Mouse (Mus musculus) frontal cortex, postnatal 10 days (tissue): ENCODE results near the gene Kctd11.

Experiments
- DNase-seq, 2 experiments: peaks; one replicate each; pipeline ENCODE4 v3.0.0; 2022; ENCODE audit warnings: low spot score in 2 of 2, mixed read lengths in 1 of 2

The Kctd11 gene

GRCm38 (mm10) chr11:69849128-69849527 is 32.1 kb downstream of the Kctd11 start:
- no peak for DNase-seq

GRCm38 (mm10) chr11:69848021-69848420 is 33.2 kb downstream of the Kctd11 start:
- DNase-seq, result no peak

- no peak for DNase-seq
These were observed 34.2 kb downstream of the Kctd11 start for GRCm38 (mm10) chr11:69846738-69847688.

GRCm38 (mm10) chr11:69846198-69846680 is 35.0 kb downstream of the Kctd11 start, which contains the start of gene Plscr3:
Gene Plscr3, plus strand, starts transcription at chr11:69846376.
- DNase-seq, result peak; percentile 83 to 87

GRCm38 (mm10) chr11:69838714-69839104 is 42.5 kb downstream of the Kctd11 start:
- DNase-seq, result no peak

- DNase-seq, result peak; percentile 96 to 97
These were observed 43.1 kb downstream of the Kctd11 start, which contains the start of gene Tmem256 for GRCm38 (mm10) chr11:69837952-69838713. Gene Tmem256, plus strand, starts transcription at chr11:69838514.

- no peak for DNase-seq
These were observed 43.6 kb downstream of the Kctd11 start, which contains the start of gene Nlgn2 for GRCm38 (mm10) chr11:69837604-69837951. Gene Nlgn2, minus strand, starts transcription at chr11:69837784.

- DNase-seq, result peak; percentile 50 to 54
These were observed 44.3 kb downstream of the Kctd11 start for GRCm38 (mm10) chr11:69836703-69837576.

- no peak for DNase-seq
These were observed 45.3 kb downstream of the Kctd11 start for GRCm38 (mm10) chr11:69835966-69836335.

GRCm38 (mm10) chr11:69835326-69835965 is 45.8 kb downstream of the Kctd11 start:
- no peak for DNase-seq

GRCm38 (mm10) chr11:69834001-69834549 is 47.1 kb downstream of the Kctd11 start:
- no peak for DNase-seq

GRCm38 (mm10) chr11:69833554-69833953 is 47.7 kb downstream of the Kctd11 start:
- DNase-seq, result no peak

- no peak for DNase-seq
These were observed 52.4 kb downstream of the Kctd11 start for GRCm38 (mm10) chr11:69828832-69829231.
